Mouse (Mus musculus): ENCODE results near the gene Kctd18. TPM values are rescaled to one million over a fixed set of nuclear protein-coding genes. Genes with fewer than 3 reads are reported as not detected.

The Kctd18 gene
- 1 to 10 TPM; 5.8 to 6.6 TPM for total RNA-seq (2021)
- polyA plus RNA-seq (2012; rRNA removed) = 4.2 and 8.6 TPM in 2 replicates
- long read RNA-seq, partial matches to known transcripts = 2 of 12 reads
- long read RNA-seq, other reads (novel, unspliced or antisense) = 4 of 12 reads

GRCm38 (mm10) chr1:58018856-58019255, at the start of gene Kctd18:
Gene Kctd18, minus strand, starts transcription at chr1:58018956.
- 98% methylated on average over 7 of the region's 7 CpGs for WGBS
- Histone ChIP-seq H3K9ac (ENCODE audit: low read depth, low read length) (no peak within 1 kb of the TSS), H3K4me1 (ENCODE audit: control insufficient read depth, insufficient read depth, low read length) (no peaks in the 10 kb centered on the region), H3K27me3 (ENCODE audit: control insufficient read depth, insufficient read depth, low read length) (no peaks in the 10 kb centered on the region), H3K4me3 (no peak within 1 kb of the TSS), H3K79me2 (replicated peaks; ENCODE audit: control insufficient read depth, insufficient read depth, low read length) (no peaks in the 10 kb centered on the region), H3K36me3 (ENCODE audit: control insufficient read depth, insufficient read depth, low read length) (no peaks in the 10 kb centered on the region), H3K27ac (no peak within 1 kb of the TSS)
- TF ChIP-seq CTCF (IDR thresholded peaks at IDR 0.05) (no peak), EP300 (IDR thresholded peaks at IDR 0.05; ENCODE audit: insufficient read depth, low read depth, low read length) (no peak), POLR2A (IDR thresholded peaks at IDR 0.05; ENCODE audit: insufficient read depth, low read depth, low read length) (no peak)
- intact Hi-C loops (cut with DNase I) = no loop called here
- no peak for DNase-seq

- H3K79me2 ChIP-seq (replicated peaks; ENCODE audit: control insufficient read depth, insufficient read depth, low read length) = no peaks in the 10 kb centered on the region
- 53% methylated on average over 3 of the region's 3 CpGs for WGBS
- peak in 1 of 2 experiments; percentile 21 for DNase-seq
Measured at GRCm38 (mm10) chr1:58065606-58066005, 46.9 kb upstream of the Kctd18 start.

DNA sequence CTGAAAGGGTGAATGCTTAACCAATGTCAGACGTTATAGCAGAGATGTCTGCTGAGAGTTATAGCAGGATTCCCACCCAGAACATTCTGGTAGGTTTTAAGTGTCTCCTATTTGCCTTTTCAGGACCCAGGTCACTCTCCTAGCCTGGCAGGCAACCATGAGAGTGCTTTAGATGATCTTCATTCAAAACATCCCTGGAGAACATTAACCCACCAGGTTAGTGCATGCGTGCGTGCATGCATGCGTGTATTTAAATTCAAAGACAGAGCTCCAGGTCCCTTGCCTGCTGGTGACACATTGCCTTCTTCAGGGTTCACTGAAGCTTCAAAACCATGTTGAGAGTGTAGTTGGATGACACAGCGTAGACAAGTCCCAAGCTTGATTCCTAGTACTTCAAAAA, 46.4 kb upstream of the Kctd18 start:
- H3K27me3 ChIP-seq (ENCODE audit: control insufficient read depth, insufficient read depth, low read length) = no peaks in the 10 kb centered on the region
- intact Hi-C loops (cut with DNase I) = no loop called here

More at GRCm38 (mm10) chr1:58065606-58066005, 46.9 kb upstream of the Kctd18 start:
- TF ChIP-seq EP300 (IDR thresholded peaks at IDR 0.05; ENCODE audit: insufficient read depth, low read depth, low read length) (no peak), POLR2A (IDR thresholded peaks at IDR 0.05; ENCODE audit: insufficient read depth, low read depth, low read length) (no peak), CTCF (IDR thresholded peaks at IDR 0.05) (no peak)
- Histone ChIP-seq H3K9ac (ENCODE audit: low read depth, low read length) (no peak overlapping the region), H3K36me3 (ENCODE audit: control insufficient read depth, insufficient read depth, low read length) (no peaks in the 10 kb centered on the region; the same call in 1 of the 2 replicates), H3K4me3 (no peak overlapping the region), H3K4me1 (ENCODE audit: control insufficient read depth, insufficient read depth, low read length) (no peaks in the 10 kb centered on the region), H3K27me3 (ENCODE audit: control insufficient read depth, insufficient read depth, low read length) (no peaks in the 10 kb centered on the region), H3K27ac (peak overlapping the region; percentile 10)
- intact Hi-C loops (cut with DNase I) = no loop called here

DNA sequence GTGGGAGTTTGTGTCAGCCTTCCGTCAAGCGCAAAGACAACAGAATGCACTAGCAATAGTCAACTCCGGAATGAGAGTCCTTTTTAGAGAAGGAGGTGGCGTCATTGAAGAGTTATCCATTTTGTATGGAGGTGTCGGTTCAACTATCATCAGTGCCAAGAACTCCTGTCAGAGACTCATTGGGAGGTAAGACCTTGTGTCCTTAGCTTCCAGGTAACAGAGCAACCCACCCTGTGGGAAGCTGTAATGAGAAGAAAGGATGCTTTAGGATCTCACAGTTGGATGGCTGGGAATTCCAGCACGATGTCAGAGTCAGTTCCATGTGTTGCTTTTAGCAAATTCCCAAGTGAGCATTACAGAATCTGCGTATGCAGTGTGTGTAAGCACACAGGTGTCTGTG, 43.4 kb upstream of the Kctd18 start:
- no peaks in the 10 kb centered on the region; the same call in none of the 2 replicates for H3K36me3 ChIP-seq (ENCODE audit: control insufficient read depth, insufficient read depth, low read length)
- 93% methylated on average over 7 of the region's 7 CpGs for WGBS
- H3K9ac ChIP-seq (ENCODE audit: low read depth, low read length) = no peak overlapping the region
- no peaks in the 10 kb centered on the region for H3K4me1 ChIP-seq (ENCODE audit: control insufficient read depth, insufficient read depth, low read length)
- no peaks in the 10 kb centered on the region for H3K27me3 ChIP-seq (ENCODE audit: control insufficient read depth, insufficient read depth, low read length)
- no peak for TF ChIP-seq CTCF (IDR thresholded peaks at IDR 0.05)
- no peak for TF ChIP-seq POLR2A (IDR thresholded peaks at IDR 0.05; ENCODE audit: insufficient read depth, low read depth, low read length)
- no peak for TF ChIP-seq EP300 (IDR thresholded peaks at IDR 0.05; ENCODE audit: insufficient read depth, low read depth, low read length)
- H3K27ac ChIP-seq = no peak overlapping the region
- no peak overlapping the region for H3K4me3 ChIP-seq
- no peak for DNase-seq
- intact Hi-C loops (cut with DNase I) = no loop called here
- H3K79me2 ChIP-seq (replicated peaks; ENCODE audit: control insufficient read depth, insufficient read depth, low read length) = no peaks in the 10 kb centered on the region

More for the DNA sequence above, 46.4 kb upstream of the Kctd18 start:
- Histone ChIP-seq H3K4me1 (ENCODE audit: control insufficient read depth, insufficient read depth, low read length) (no peaks in the 10 kb centered on the region), H3K79me2 (replicated peaks; ENCODE audit: control insufficient read depth, insufficient read depth, low read length) (no peaks in the 10 kb centered on the region), H3K9ac (ENCODE audit: low read depth, low read length) (no peak overlapping the region), H3K36me3 (ENCODE audit: control insufficient read depth, insufficient read depth, low read length) (no peaks in the 10 kb centered on the region; the same call in 1 of the 2 replicates), H3K27ac (peak overlapping the region; percentile 10), H3K4me3 (no peak overlapping the region)
- 86% methylated on average over 5 of the region's 5 CpGs for WGBS
- DNase-seq = no peak
- TF ChIP-seq POLR2A (IDR thresholded peaks at IDR 0.05; ENCODE audit: insufficient read depth, low read depth, low read length) (no peak), CTCF (IDR thresholded peaks at IDR 0.05) (no peak), EP300 (IDR thresholded peaks at IDR 0.05; ENCODE audit: insufficient read depth, low read depth, low read length) (no peak)

- no peak overlapping the region for H3K27ac ChIP-seq
- intact Hi-C loops (cut with DNase I) = no loop called here
- H3K79me2 ChIP-seq (replicated peaks; ENCODE audit: control insufficient read depth, insufficient read depth, low read length) = no peaks in the 10 kb centered on the region
- H3K9ac ChIP-seq (ENCODE audit: low read depth, low read length) = no peak overlapping the region
- H3K4me3 ChIP-seq = no peak overlapping the region
- H3K27me3 ChIP-seq (ENCODE audit: control insufficient read depth, insufficient read depth, low read length) = no peaks in the 10 kb centered on the region
- no peak for TF ChIP-seq POLR2A (IDR thresholded peaks at IDR 0.05; ENCODE audit: insufficient read depth, low read depth, low read length)
- TF ChIP-seq EP300 (IDR thresholded peaks at IDR 0.05; ENCODE audit: insufficient read depth, low read depth, low read length) = no peak
- TF ChIP-seq CTCF (IDR thresholded peaks at IDR 0.05) = no peak
- H3K36me3 ChIP-seq (ENCODE audit: control insufficient read depth, insufficient read depth, low read length) = no peaks in the 10 kb centered on the region; the same call in 1 of the 2 replicates
- peaks cover 1% of the 10 kb centered on the region; the same call in 1 of the 2 replicates for H3K4me1 ChIP-seq (ENCODE audit: control insufficient read depth, insufficient read depth, low read length)
- WGBS = 91% methylated on average over 4 of the region's 4 CpGs
- no peak for DNase-seq
Measured at GRCm38 (mm10) chr1:58058846-58059245, 40.1 kb upstream of the Kctd18 start.

GRCm38 (mm10) chr1:58056939-58057338, 38.2 kb upstream of the Kctd18 start:
- no peaks in the 10 kb centered on the region for H3K27me3 ChIP-seq (ENCODE audit: control insufficient read depth, insufficient read depth, low read length)
- H3K36me3 ChIP-seq (ENCODE audit: control insufficient read depth, insufficient read depth, low read length) = no peaks in the 10 kb centered on the region; the same call in 1 of the 2 replicates
- peak overlapping the region; percentile 44 for H3K27ac ChIP-seq
- 59% methylated on average over 11 of the region's 11 CpGs for WGBS
- DNase-seq = peak in 1 of 2 experiments; percentile 29
- peaks cover 1% of the 10 kb centered on the region; the same call in 1 of the 2 replicates for H3K4me1 ChIP-seq (ENCODE audit: control insufficient read depth, insufficient read depth, low read length)
- H3K4me3 ChIP-seq = no peak overlapping the region
- H3K9ac ChIP-seq (ENCODE audit: low read depth, low read length) = no peak overlapping the region
- intact Hi-C loops (cut with DNase I) = no loop called here
- TF ChIP-seq POLR2A (IDR thresholded peaks at IDR 0.05; ENCODE audit: insufficient read depth, low read depth, low read length) = no peak
- no peak for TF ChIP-seq CTCF (IDR thresholded peaks at IDR 0.05)
- no peak for TF ChIP-seq EP300 (IDR thresholded peaks at IDR 0.05; ENCODE audit: insufficient read depth, low read depth, low read length)
- no peaks in the 10 kb centered on the region for H3K79me2 ChIP-seq (replicated peaks; ENCODE audit: control insufficient read depth, insufficient read depth, low read length)
